Mouse (Mus musculus): ENCODE data around the gene Numbl. TPM values are rescaled to one million over a fixed set of nuclear protein-coding genes. Genes with fewer than 3 reads are reported as not detected.
"Not testable (repeated sequence)": the region's sequence is repeated elsewhere in the genome, so short reads cannot be mapped to it uniquely, and the experiment has no call there.

Numbl gene
- total RNA-seq, 2 experiments from 2014 or later = 134 to 139 TPM

- DNase-seq (ENCODE audit: low spot score in 2 of 2); intact Hi-C loops (cut with DNase I): not testable (repeated sequence)
Observed at GRCm38 (mm10) chr7:27244088-27244487, 14.1 kb upstream of the Numbl start.

GRCm38 (mm10) chr7:27249146-27249545 lies 9.1 kb upstream of the Numbl start:
- intact Hi-C loops (cut with DNase I) = no loop called here
- no peak for DNase-seq (ENCODE audit: low spot score in 2 of 2)

- intact Hi-C loops (cut with DNase I) = no loop called here
- DNase-seq (ENCODE audit: low spot score in 2 of 2) = no peak
Observed at GRCm38 (mm10) chr7:27249928-27250327, 8.3 kb upstream of the Numbl start.

- intact Hi-C loops (cut with DNase I) = no loop called here
- no peak for DNase-seq (ENCODE audit: low spot score in 2 of 2)
Observed at GRCm38 (mm10) chr7:27251946-27252345, 6.3 kb upstream of the Numbl start.

- no peak for DNase-seq (ENCODE audit: low spot score in 2 of 2)
- intact Hi-C loops (cut with DNase I) = no loop called here
Observed at GRCm38 (mm10) chr7:27255721-27256120, 2.5 kb upstream of the Numbl start.

- intact Hi-C loops (cut with DNase I) = no loop called here
- DNase-seq (ENCODE audit: low spot score in 2 of 2) = peak; percentile 73 to 86
Observed at GRCm38 (mm10) chr7:27257046-27257851, 984 bp upstream of the Numbl start.

GRCm38 (mm10) chr7:27257852-27258204 lies 405 bp upstream of the Numbl start:
- intact Hi-C loops (cut with DNase I) = loop anchor here (2.0 kb wide), 1 partner anchor 25 kb away; the partner anchor contains the start of gene Coq8b
- no peak for DNase-seq (ENCODE audit: low spot score in 2 of 2)

- intact Hi-C loops (cut with DNase I) = loop anchor here (2.0 kb wide), 1 partner anchor 26 kb away; the partner anchor contains the start of gene Coq8b
- no peak for DNase-seq (ENCODE audit: low spot score in 2 of 2)
Observed at GRCm38 (mm10) chr7:27259271-27259721, 1.1 kb downstream of the Numbl start.

- DNase-seq (ENCODE audit: low spot score in 2 of 2) = peak; percentile 35 to 78
- intact Hi-C loops (cut with DNase I) = loop anchor here (2.0 kb wide), 1 partner anchor 27 kb away; the partner anchor contains the start of gene Coq8b
Observed at GRCm38 (mm10) chr7:27259771-27260170, 1.5 kb downstream of the Numbl start.

- peak; percentile 46 to 69 for DNase-seq (ENCODE audit: low spot score in 2 of 2)
- intact Hi-C loops (cut with DNase I) = no loop called here
Observed at GRCm38 (mm10) chr7:27260856-27261255, 2.6 kb downstream of the Numbl start.

GRCm38 (mm10) chr7:27261888-27262287 lies 3.7 kb downstream of the Numbl start:
- peak in 1 of 2 experiments; percentile 45 for DNase-seq (ENCODE audit: low spot score in 2 of 2)
- intact Hi-C loops (cut with DNase I) = no loop called here

GRCm38 (mm10) chr7:27264761-27265160 lies 6.5 kb downstream of the Numbl start:
- DNase-seq (ENCODE audit: low spot score in 2 of 2) = peak in 1 of 2 experiments; percentile 36
- intact Hi-C loops (cut with DNase I) = no loop called here

GRCm38 (mm10) chr7:27266515-27267128 lies 8.4 kb downstream of the Numbl start:
- intact Hi-C loops (cut with DNase I) = no loop called here
- peak; percentile 80 to 88 for DNase-seq (ENCODE audit: low spot score in 2 of 2)

GRCm38 (mm10) chr7:27271423-27271822 lies 13.2 kb downstream of the Numbl start:
- intact Hi-C loops (cut with DNase I) = no loop called here
- DNase-seq (ENCODE audit: low spot score in 2 of 2) = no peak

- DNase-seq (ENCODE audit: low spot score in 2 of 2) = no peak
Observed at GRCm38 (mm10) chr7:27273739-27274351, 15.6 kb downstream of the Numbl start.

GRCm38 (mm10) chr7:27274916-27275315 lies 16.7 kb downstream of the Numbl start:
- no peak for DNase-seq (ENCODE audit: low spot score in 2 of 2)
- intact Hi-C loops (cut with DNase I) = no loop called here

More at GRCm38 (mm10) chr7:27273739-27274351, 15.6 kb downstream of the Numbl start:
- intact Hi-C loops (cut with DNase I) = no loop called here

GRCm38 (mm10) chr7:27276021-27276420 lies 17.8 kb downstream of the Numbl start:
- intact Hi-C loops (cut with DNase I) = no loop called here
- no peak for DNase-seq (ENCODE audit: low spot score in 2 of 2)

- no peak for DNase-seq (ENCODE audit: low spot score in 2 of 2)
- intact Hi-C loops (cut with DNase I) = no loop called here
Observed at GRCm38 (mm10) chr7:27277191-27277590, 19.0 kb downstream of the Numbl start.

GRCm38 (mm10) chr7:27281717-27282116 lies 23.5 kb downstream of the Numbl start:
- no peak for DNase-seq (ENCODE audit: low spot score in 2 of 2)
- intact Hi-C loops (cut with DNase I) = no loop called here

GRCm38 (mm10) chr7:27282225-27282624 lies 24.0 kb downstream of the Numbl start:
- no peak for DNase-seq (ENCODE audit: low spot score in 2 of 2)
- intact Hi-C loops (cut with DNase I) = no loop called here

Data from left cerebral cortex, postnatal 14 days (tissue).